In genomic region chr5:142783142-142783540, GRCm38 (mm10) we compare ENCODE assay signal across 12 mouse cellular contexts. TPM values are rescaled to one million over a fixed set of nuclear protein-coding genes. Genes with fewer than 3 reads are reported as not detected.
DNase-seq lines count a peak whose midpoint lies in the region; ATAC-seq and TF ChIP-seq lines count a peak whose summit lies in the region.
"Had no signal": no experiment of that assay in that cellular context is flagged by ENCODE, and none has a peak within 500 bp of the region (broad histone marks: within the 10 kb centered on the region; RNA-seq: fewer than 3 reads in every experiment).

No protein-coding gene starts in this region.

- H3K36me3 ChIP-seq in liver, adult 2 months (ENCODE audit: control insufficient read depth, insufficient read depth, low read length): peaks cover 10% of the 10 kb centered on the region; the same call in 1 of the 2 replicates
- peaks cover 22% of the 10 kb centered on the region for H3K36me3 ChIP-seq in liver, embryonic 11.5 days (ENCODE audit: control insufficient read depth, insufficient read depth, low read length)
- peaks cover 24% of the 10 kb centered on the region for H3K36me3 ChIP-seq in intestine, embryonic 16.5 days (ENCODE audit: control insufficient read depth, insufficient read depth, low read length)
- peaks cover 25% of the 10 kb centered on the region for H3K36me3 ChIP-seq in stomach, embryonic 14.5 days (ENCODE audit: control insufficient read depth, insufficient read depth, low read length)

- 11% methylated on average over 7 of the region's 7 CpGs for WGBS in liver, adult 2 months
- WGBS in liver, embryonic 11.5 days: 63% methylated on average over 7 of the region's 7 CpGs
- 36% methylated on average over 7 of the region's 7 CpGs for WGBS in intestine, embryonic 16.5 days
- 31% methylated on average over 7 of the region's 7 CpGs for WGBS in stomach, embryonic 14.5 days

- H3K9me3 ChIP-seq in liver, embryonic 11.5 days (ENCODE audit: control insufficient read depth, low read length): no peaks in the 10 kb centered on the region; the same call in 1 of the 2 replicates
- peaks cover 3% of the 10 kb centered on the region; the same call in 1 of the 2 replicates for H3K9me3 ChIP-seq in intestine, embryonic 16.5 days (ENCODE audit: control insufficient read depth, low read length)
- peaks cover 1% of the 10 kb centered on the region; the same call in 1 of the 2 replicates for H3K9me3 ChIP-seq in stomach, embryonic 14.5 days (ENCODE audit: control insufficient read depth, low read depth, low read length)

- H3K79me2 ChIP-seq in liver, adult 2 months (ENCODE audit: control insufficient read depth, insufficient read depth, low read length): peaks cover 41% of the 10 kb centered on the region; the same call in 1 of the 2 replicates

- H3K27me3 ChIP-seq in liver, adult 2 months (ENCODE audit: control insufficient read depth, insufficient read depth, low read length): no peaks in the 10 kb centered on the region
- no peaks in the 10 kb centered on the region for H3K27me3 ChIP-seq in liver, embryonic 11.5 days (replicated peaks; ENCODE audit: control insufficient read depth, insufficient read depth, low read length)
- H3K27me3 ChIP-seq in intestine, embryonic 16.5 days (replicated peaks; ENCODE audit: control insufficient read depth, insufficient read depth, low read length): no peaks in the 10 kb centered on the region
- no peaks in the 10 kb centered on the region for H3K27me3 ChIP-seq in stomach, embryonic 14.5 days (ENCODE audit: control insufficient read depth, insufficient read depth, low read length)

- no peak for ATAC-seq in liver, embryonic 11.5 days (replicated peaks; ENCODE audit: low FRiP score)
- ATAC-seq in intestine, embryonic 16.5 days: peak; percentile 10; the same call in 1 of the 2 replicates
- ATAC-seq in stomach, embryonic 14.5 days (ENCODE audit: insufficient number of reproducible peaks, insufficient read depth, low FRiP score, low read depth): no peak; the same call in 1 of the 2 replicates
- no peak for ATAC-seq in megakaryocyte, adult 5-6 weeks (ENCODE audit: poor library complexity, severe bottlenecking)

- DNase-seq in cerebellum, adult 9-11 months: peak; percentile 33
- no peak for DNase-seq in cerebellum, adult 18-20 months
- DNase-seq in liver, adult 2 months (ENCODE audit: extremely low read depth, low read depth, low spot score): peak; percentile 96
- DNase-seq in liver, embryonic 11.5 days (ENCODE audit: low spot score): no peak
- no peak for DNase-seq in thymus, adult 18-20 months
- DNase-seq: cerebellum, postnatal 25 days had no signal

- peak overlapping the region; percentile 89 for H3K27ac ChIP-seq in liver, adult 2 months (replicated peaks; ENCODE audit: insufficient read depth, low read depth, low read length)
- H3K27ac ChIP-seq in liver, embryonic 11.5 days (ENCODE audit: low read depth, low read length): no peak overlapping the region
- peak overlapping the region; percentile 62 for H3K27ac ChIP-seq in intestine, embryonic 16.5 days (ENCODE audit: low read length)
- H3K27ac ChIP-seq in stomach, embryonic 14.5 days (ENCODE audit: low read length): peak overlapping the region; percentile 44; the same call in 1 of the 2 replicates
- H3K27ac ChIP-seq: forebrain, embryonic 10.5 days; hindbrain, embryonic 14.5 days had no signal

- TF ChIP-seq CTCF in liver, adult 2 months (IDR thresholded peaks at IDR 0.05; ENCODE audit: low read depth, low read length): no peak

- peaks cover 23% of the 10 kb centered on the region for H3K4me1 ChIP-seq in liver, adult 2 months (ENCODE audit: control insufficient read depth, insufficient read depth, low read length)
- peaks cover 6% of the 10 kb centered on the region; the same call in 1 of the 2 replicates for H3K4me1 ChIP-seq in liver, embryonic 11.5 days (replicated peaks; ENCODE audit: control insufficient read depth, insufficient read depth, low read length)
- peaks cover 30% of the 10 kb centered on the region for H3K4me1 ChIP-seq in intestine, embryonic 16.5 days (ENCODE audit: control insufficient read depth, insufficient read depth, low read length)
- H3K4me1 ChIP-seq in stomach, embryonic 14.5 days (ENCODE audit: control insufficient read depth, insufficient read depth, low read length): peaks cover 10% of the 10 kb centered on the region

- TF ChIP-seq POLR2A in liver, adult 2 months (IDR thresholded peaks at IDR 0.05; ENCODE audit: extremely low read depth, insufficient read depth, low read length): no peak

- no peak overlapping the region for H3K4me2 ChIP-seq in liver, embryonic 11.5 days
- no peak overlapping the region for H3K4me2 ChIP-seq in intestine, embryonic 16.5 days (ENCODE audit: low read depth, low read length)
- no peak overlapping the region for H3K4me2 ChIP-seq in stomach, embryonic 14.5 days (replicated peaks; ENCODE audit: low read depth, low read length)
- H3K4me2 ChIP-seq: hindbrain, embryonic 14.5 days had no signal

- H3K4me3 ChIP-seq in liver, adult 2 months (ENCODE audit: insufficient read depth, low read depth, low read length): no peak overlapping the region
- no peak overlapping the region for H3K4me3 ChIP-seq in liver, embryonic 11.5 days (ENCODE audit: low read depth, low read length)
- no peak overlapping the region for H3K4me3 ChIP-seq in intestine, embryonic 16.5 days (ENCODE audit: low read length)
- H3K4me3 ChIP-seq in stomach, embryonic 14.5 days (ENCODE audit: low read depth, low read length): no peak overlapping the region
- H3K4me3 ChIP-seq: forebrain, embryonic 10.5 days; myocyte had no signal

- no peak overlapping the region for H3K9ac ChIP-seq in liver, adult 2 months (ENCODE audit: low read depth, low read length)
- H3K9ac ChIP-seq in liver, embryonic 11.5 days (ENCODE audit: low read depth, low read length): no peak overlapping the region
- H3K9ac ChIP-seq in intestine, embryonic 16.5 days (ENCODE audit: low read depth, low read length): no peak overlapping the region
- H3K9ac ChIP-seq in stomach, embryonic 14.5 days (replicated peaks; ENCODE audit: low read depth, low read length): no peak overlapping the region
- H3K9ac ChIP-seq: hindbrain, embryonic 14.5 days had no signal

RNA-seq across cellular contexts. Expression of gene Tnrc18, which starts 34.3 kb away (rescaled TPM):
- 4.0 and 9.0 TPM in 2 replicates for total RNA-seq in liver, adult 2 months (2014; rRNA removed)
- polyA plus RNA-seq in liver, adult 2 months (2012; rRNA removed): 14.5 and 17.8 TPM in 2 replicates
- 10.9 and 11.1 TPM in 2 replicates for polyA plus RNA-seq in liver, embryonic 11.5 days (2014; fragmentation: Nextera tagmentation; extraction: Ambion mirVana)
- polyA plus RNA-seq in intestine, embryonic 16.5 days (2015; fragmentation: Nextera tagmentation; extraction: Ambion mirVana): 10.5 and 13.2 TPM in 2 replicates
- 36.0 and 41.2 TPM in 2 replicates for polyA plus RNA-seq in stomach, embryonic 14.5 days (2014; fragmentation: Nextera tagmentation; extraction: Ambion mirVana)
- total RNA-seq in megakaryocyte, adult 5-6 weeks (2015): 28.2 and 38.6 TPM in 2 replicates
- total RNA-seq in megakaryocyte, adult 5-6 weeks (2017): 20.0 and 20.4 TPM in 2 replicates

Comparison
In these comparisons a context has a peak if more than half of its experiments do, and no peak if none do; other contexts are left out.
1. DNase-seq: peak in cerebellum, adult 9-11 months (single experiment) and liver, adult 2 months (single experiment); none in cerebellum, adult 18-20 months (0 of 2), liver, embryonic 11.5 days (single experiment) and thymus, adult 18-20 months (0 of 2).